Mouse (Mus musculus) neural tube, embryonic 11.5 days (tissue): ENCODE measurements around the gene Slc6a21. TPM values are rescaled to one million over a fixed set of nuclear protein-coding genes. Genes with fewer than 3 reads are reported as not detected.

ENCODE experiments used
- ATAC-seq: fragments of 200-750 bp; cut with Nextera tagmentation; 2 replicates; pipeline ENCODE4 v1.8.0; 2017; ENCODE audit warnings: moderate number of reproducible peaks, mild to moderate bottlenecking, moderate TSS enrichment, moderate library complexity; ENCODE audit not compliant: insufficient read depth, low FRiP score, low TSS enrichment
- DNase-seq: peaks from one replicate; pipeline ENCODE4 v3.0.0-alpha.2; 2015; ENCODE audit warnings: low spot score
- H3K27ac ChIP-seq: fragments of 300-500 bp; sonication (generic); 2 replicates; pipeline ENCODE4 v1.5.1; 2014; ENCODE audit warnings: low read depth, mild to moderate bottlenecking, low read length
- H3K27me3 ChIP-seq: fragments of 300-500 bp; sonication (generic); 2 replicates; pipeline ENCODE4 v1.6.1; 2014; ENCODE audit warnings: mild to moderate bottlenecking, low read length, mixed read lengths; ENCODE audit not compliant: control insufficient read depth, insufficient read depth
- H3K36me3 ChIP-seq: fragments of 300-500 bp; sonication (generic); 2 replicates; pipeline ENCODE4 v1.6.1; 2014; ENCODE audit warnings: mild to moderate bottlenecking, low read length, moderate library complexity, mixed read lengths; ENCODE audit not compliant: control insufficient read depth, insufficient read depth
- H3K4me1 ChIP-seq: fragments of 300-500 bp; sonication (generic); 2 replicates; pipeline ENCODE4 v1.6.1; 2014; ENCODE audit warnings: low read length, mixed read lengths; ENCODE audit not compliant: control insufficient read depth, insufficient read depth
- H3K4me2 ChIP-seq: fragments of 300-500 bp; sonication (generic); 2 replicates; pipeline ENCODE4 v1.6.1; 2014; ENCODE audit warnings: low read depth, mild to moderate bottlenecking, moderate library complexity
- H3K4me3 ChIP-seq: fragments of 300-500 bp; sonication (generic); 2 replicates; pipeline ENCODE4 v1.5.1; 2014; ENCODE audit warnings: low read depth, low read length
- H3K9ac ChIP-seq: fragments of 300-500 bp; sonication (generic); 2 replicates; pipeline ENCODE4 v1.6.1; 2014; ENCODE audit warnings: mild to moderate bottlenecking, low read length
- H3K9me3 ChIP-seq: fragments of 300-500 bp; sonication (generic); 2 replicates; pipeline ENCODE4 v1.6.1; 2016; ENCODE audit warnings: low read length; ENCODE audit not compliant: control insufficient read depth
- whole genome bisulfite sequencing: fragments of 180-500 bp; shearing (Covaris S2); extraction: QIAGEN DNeasy Blood & Tissue Kit; methylation state at CpG from one replicate; pipeline ENCODE4 v1.1.7; 2014; 5-methylcytosine and 5-hydroxymethylcytosine counted together
- polyA plus RNA-seq: library from polyadenylated mRNA; unstranded; fragments of >200 nt; fragmentation: Nextera tagmentation; extraction: Ambion mirVana; gene quantifications from 2 replicates; pipeline ENCODE4 v1.2.1, GENCODE M21; 2014

The Slc6a21 gene
- polyA plus RNA-seq, 1 experiment from 2014 or later, result not detected

GRCm38 (mm10) chr7:45304869-45305268 lies 27.6 kb downstream of the Slc6a21 start:
- H3K9ac ChIP-seq, result peak overlapping the region; percentile 41
- H3K4me2 ChIP-seq, result peak overlapping the region; percentile 44
- H3K9me3 ChIP-seq, result no peaks in the 10 kb centered on the region
- H3K4me3 ChIP-seq, result peak overlapping the region; percentile 22
- no peak overlapping the region for H3K27ac ChIP-seq
- DNase-seq (no peak), ATAC-seq (no peak)
- no peaks in the 10 kb centered on the region for H3K36me3 ChIP-seq
- H3K27me3 ChIP-seq, result no peaks in the 10 kb centered on the region
- WGBS, result 11% methylated on average over 11 of the region's 13 CpGs
- H3K4me1 ChIP-seq, result no peaks in the 10 kb centered on the region

- H3K9me3 ChIP-seq, result no peaks in the 10 kb centered on the region
- ATAC-seq (0 out of 2 replicates have a peak, but pooled peaks have one; percentile 60), DNase-seq (peak; percentile 76)
- peak overlapping the region; percentile 22 for H3K4me3 ChIP-seq
- 3% methylated on average over 17 of the region's 17 CpGs for whole genome bisulfite sequencing
- H3K27ac ChIP-seq, result no peak overlapping the region
- peak overlapping the region; percentile 44 for H3K4me2 ChIP-seq
- no peaks in the 10 kb centered on the region for H3K36me3 ChIP-seq
- no peaks in the 10 kb centered on the region for H3K27me3 ChIP-seq
- H3K4me1 ChIP-seq, result no peaks in the 10 kb centered on the region
- H3K9ac ChIP-seq, result peak overlapping the region; percentile 41
These were observed 28.0 kb downstream of the Slc6a21 start for GRCm38 (mm10) chr7:45305275-45305674.

DNA sequence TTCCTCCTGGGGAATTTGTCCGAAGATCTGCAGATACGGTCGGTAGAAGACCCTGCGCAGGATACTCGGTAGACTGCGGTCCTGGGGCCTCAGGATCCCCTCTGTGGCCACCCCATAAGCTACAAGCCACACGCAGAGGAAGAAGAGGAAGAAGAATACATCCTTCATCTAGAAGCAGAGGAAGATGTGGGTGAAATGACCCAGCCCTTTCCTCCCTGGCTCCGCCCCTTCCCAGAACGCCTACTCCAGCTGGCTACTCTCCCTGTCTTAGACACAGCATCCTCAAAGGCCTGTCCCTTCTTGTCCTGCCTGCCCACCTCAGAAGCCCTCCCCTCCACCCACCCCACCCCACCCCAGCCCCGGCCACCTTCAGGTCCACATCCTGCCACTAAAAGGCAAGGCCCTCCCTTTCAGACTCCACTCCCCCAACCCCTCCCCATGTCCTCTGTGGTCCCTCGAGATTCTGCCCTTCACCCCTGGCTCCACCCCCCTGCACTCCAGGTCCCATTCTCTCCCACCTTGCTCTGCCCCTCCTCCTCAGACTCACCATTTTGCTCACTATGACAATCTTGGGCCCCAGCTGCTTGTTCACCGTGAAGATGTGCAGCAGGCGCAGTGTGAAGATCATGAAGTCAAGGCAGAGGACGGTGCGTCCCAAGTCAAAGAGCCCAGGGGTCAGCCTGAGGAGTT lies 31.4 kb downstream of the Slc6a21 start:
- Histone ChIP-seq H3K27ac (no peak overlapping the region), H3K36me3 (no peaks in the 10 kb centered on the region), H3K9me3 (no peaks in the 10 kb centered on the region), H3K4me3 (no peak overlapping the region), H3K4me1 (no peaks in the 10 kb centered on the region), H3K9ac (no peak overlapping the region), H3K4me2 (no peak overlapping the region), H3K27me3 (no peaks in the 10 kb centered on the region)
- DNase-seq (no peak), ATAC-seq (no peak)
- WGBS, result 72% methylated on average over 15 of the region's 15 CpGs

- ATAC-seq, result no peak
- no peak overlapping the region for H3K4me2 ChIP-seq
These were observed 32.1 kb downstream of the Slc6a21 start for GRCm38 (mm10) chr7:45309455-45309854.

GRCm38 (mm10) chr7:45312023-45312422 lies 34.7 kb downstream of the Slc6a21 start:
- no peak for ATAC-seq
- Histone ChIP-seq H3K36me3 (no peaks in the 10 kb centered on the region), H3K27me3 (no peaks in the 10 kb centered on the region), H3K27ac (no peak overlapping the region), H3K9ac (no peak overlapping the region), H3K4me1 (no peaks in the 10 kb centered on the region), H3K4me3 (no peak overlapping the region), H3K4me2 (no peak overlapping the region), H3K9me3 (no peaks in the 10 kb centered on the region)
- no peak for DNase-seq
- 66% methylated on average over 8 of the region's 8 CpGs for whole genome bisulfite sequencing

More at GRCm38 (mm10) chr7:45309455-45309854, 32.1 kb downstream of the Slc6a21 start:
- no peaks in the 10 kb centered on the region for H3K27me3 ChIP-seq
- H3K36me3 ChIP-seq, result no peaks in the 10 kb centered on the region
- no peak overlapping the region for H3K27ac ChIP-seq
- 14% methylated on average over 9 of the region's 9 CpGs for WGBS
- DNase-seq, result peak; percentile 72
- H3K4me1 ChIP-seq, result no peaks in the 10 kb centered on the region
- peak overlapping the region; percentile 14 for H3K9ac ChIP-seq
- H3K9me3 ChIP-seq, result no peaks in the 10 kb centered on the region
- no peak overlapping the region for H3K4me3 ChIP-seq

- no peak for DNase-seq
- no peak for ATAC-seq
These were observed 35.6 kb downstream of the Slc6a21 start for GRCm38 (mm10) chr7:45312686-45313453.

DNA sequence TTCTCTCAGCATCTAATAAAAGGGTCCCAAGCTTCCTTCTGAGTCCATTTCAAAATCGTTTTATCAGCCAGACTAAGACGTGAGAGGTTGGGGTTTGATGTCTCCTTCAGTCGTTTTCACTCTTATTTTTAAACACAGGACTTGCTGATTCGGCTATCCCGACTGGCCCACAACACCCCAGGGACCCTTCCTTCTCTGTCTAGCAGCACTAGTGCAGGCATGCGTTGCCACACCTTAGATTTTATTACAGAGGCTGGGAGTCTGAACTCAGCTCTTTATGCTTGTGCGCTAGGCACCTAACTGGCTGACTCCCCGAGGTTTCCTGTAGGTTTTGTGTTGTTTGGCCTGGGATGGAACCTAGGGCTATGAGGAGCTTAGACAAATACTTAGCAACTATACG lies 36.2 kb downstream of the Slc6a21 start:
- Histone ChIP-seq H3K4me3 (no peak overlapping the region), H3K36me3 (no peaks in the 10 kb centered on the region), H3K27ac (no peak overlapping the region), H3K9ac (no peak overlapping the region), H3K4me1 (no peaks in the 10 kb centered on the region), H3K9me3 (no peaks in the 10 kb centered on the region), H3K4me2 (no peak overlapping the region), H3K27me3 (no peaks in the 10 kb centered on the region)
- DNase-seq (no peak), ATAC-seq (no peak)
- WGBS, result 33% methylated on average over 9 of the region's 9 CpGs

More at GRCm38 (mm10) chr7:45312686-45313453, 35.6 kb downstream of the Slc6a21 start:
- no peak overlapping the region for H3K9ac ChIP-seq
- H3K27ac ChIP-seq, result no peak overlapping the region
- no peaks in the 10 kb centered on the region for H3K27me3 ChIP-seq
- WGBS, result 24% methylated on average over 10 of the region's 10 CpGs
- no peaks in the 10 kb centered on the region for H3K36me3 ChIP-seq
- no peaks in the 10 kb centered on the region for H3K4me1 ChIP-seq
- H3K4me2 ChIP-seq, result no peak overlapping the region
- H3K9me3 ChIP-seq, result no peaks in the 10 kb centered on the region
- no peak overlapping the region for H3K4me3 ChIP-seq

GRCm38 (mm10) chr7:45315182-45315701 lies 37.9 kb downstream of the Slc6a21 start:
- WGBS, result 80% methylated on average over 10 of the region's 10 CpGs
- Histone ChIP-seq H3K4me3 (no peak overlapping the region), H3K9me3 (no peaks in the 10 kb centered on the region), H3K9ac (no peak overlapping the region), H3K4me1 (no peaks in the 10 kb centered on the region), H3K27me3 (no peaks in the 10 kb centered on the region), H3K4me2 (no peak overlapping the region), H3K27ac (no peak overlapping the region), H3K36me3 (no peaks in the 10 kb centered on the region)
- ATAC-seq (no peak), DNase-seq (no peak)
